Mouse (Mus musculus) heart, adult 2 months (tissue): ENCODE measurements around the gene Swt1.

Experiments
- CTCF ChIP-seq: fragments of 200-600 bp; IDR thresholded peaks from 2 replicates; pipeline ENCODE4 v1.8.1; 2022; ENCODE audit warnings: antibody characterized with exemption, mild to moderate bottlenecking, moderate library complexity
- EP300 ChIP-seq: fragments of 200-500 bp; IDR thresholded peaks from 2 replicates; pipeline ENCODE4 v1.6.1; 2011; ENCODE audit warnings: low read depth, low read length, control low read depth; ENCODE audit not compliant: insufficient read depth

- TF ChIP-seq EP300 (no peak), CTCF (no peak)
These were observed 28.8 kb upstream of the Swt1 start for GRCm38 (mm10) chr1:151457087-151457486.
